Mouse (Mus musculus) MEL (cell line): Measurements from ENCODE around the gene Inpp5a.

Source experiments
- CTCF ChIP-seq, 3 experiments: IDR thresholded peaks in 2 of 3; conservative IDR thresholded peaks in 1 of 3; 2 replicates each; pipeline ENCODE4 v1.5.1; 2011 to 2012; ENCODE audit warnings: low read length in 3 of 3, low read depth in 2 of 3, mild to moderate bottlenecking in 2 of 3, improper control_type of control experiment in 1 of 3, inconsistent platforms in 1 of 3, mixed read lengths in 1 of 3, moderate library complexity in 1 of 3; ENCODE audit not compliant: control insufficient read depth in 1 of 3, insufficient read depth in 1 of 3, poor library complexity in 1 of 3, severe bottlenecking in 1 of 3
- EP300 ChIP-seq, 2 experiments: IDR thresholded peaks; 2 replicates each; pipeline ENCODE4 v1.6.1; 2011; ENCODE audit warnings: improper control_type of control experiment in 2 of 2, low read length in 2 of 2, low read depth in 1 of 2, mild to moderate bottlenecking in 1 of 2
- GABPA ChIP-seq: IDR thresholded peaks from 2 replicates; pipeline ENCODE4 v1.6.1; 2012; ENCODE audit warnings: low read depth, mild to moderate bottlenecking, inconsistent platforms, low read length, improper control_type of control experiment, moderate library complexity
- HCFC1 ChIP-seq: IDR thresholded peaks from 2 replicates; pipeline ENCODE4 v1.6.1; 2012; ENCODE audit warnings: low read depth, mild to moderate bottlenecking, inconsistent platforms, low read length, improper control_type of control experiment, moderate library complexity
- POLR2A ChIP-seq, 2 experiments: IDR thresholded peaks; 2 replicates each; pipeline ENCODE4 v1.6.1; 2011 to 2012; ENCODE audit warnings: low read length in 2 of 2, mild to moderate bottlenecking in 2 of 2, control low read depth in 1 of 2, improper control_type of control experiment in 1 of 2, low read depth in 1 of 2, moderate library complexity in 1 of 2; ENCODE audit not compliant: control insufficient read depth in 1 of 2, insufficient read depth in 1 of 2, poor library complexity in 1 of 2
- POLR2AphosphoS2 ChIP-seq: IDR thresholded peaks from 2 replicates; pipeline ENCODE4 v1.6.1; 2011; ENCODE audit warnings: low read length, improper control_type of control experiment
- ZC3H11A ChIP-seq: IDR thresholded peaks from 2 replicates; pipeline ENCODE4 v1.6.1; 2012; ENCODE audit warnings: low read depth, mild to moderate bottlenecking, inconsistent platforms, low read length, improper control_type of control experiment

- TF ChIP-seq POLR2A (IDR thresholded peaks at IDR 0.05; ENCODE audit: control insufficient read depth in 1 of 2, insufficient read depth in 1 of 2, low read depth in 1 of 2, low read length in 2 of 2, poor library complexity in 1 of 2) (no peak), CTCF (IDR thresholded peaks at IDR 0.05 in 2 of 3, conservative IDR thresholded peaks at IDR 0.05 in 1 of 3; ENCODE audit: control insufficient read depth in 1 of 3, insufficient read depth in 1 of 3, low read depth in 2 of 3, low read length in 3 of 3, poor library complexity in 1 of 3, severe bottlenecking in 1 of 3) (no peak), EP300 (IDR thresholded peaks at IDR 0.05; ENCODE audit: low read depth in 1 of 2, low read length in 2 of 2) (no peak), ZC3H11A (no peak), GABPA (no peak), POLR2AphosphoS2 (no peak), HCFC1 (no peak)
Measured at GRCm38 (mm10) chr7:139390380-139390779, 1.5 kb downstream of the Inpp5a start.
